Mouse (Mus musculus) induced T-regulatory cell, adult 2 months (primary cell): Measurements from ENCODE around the gene Ovch2.
"Not testable (repeated sequence)": the region's sequence is repeated elsewhere in the genome, so short reads cannot be mapped to it uniquely, and the experiment has no call there.

Source experiments
- DNase-seq: peaks from one replicate; pipeline ENCODE4 v3.0.0-alpha.2; 2012; ENCODE audit warnings: low read depth

Gene Ovch2

DNA sequence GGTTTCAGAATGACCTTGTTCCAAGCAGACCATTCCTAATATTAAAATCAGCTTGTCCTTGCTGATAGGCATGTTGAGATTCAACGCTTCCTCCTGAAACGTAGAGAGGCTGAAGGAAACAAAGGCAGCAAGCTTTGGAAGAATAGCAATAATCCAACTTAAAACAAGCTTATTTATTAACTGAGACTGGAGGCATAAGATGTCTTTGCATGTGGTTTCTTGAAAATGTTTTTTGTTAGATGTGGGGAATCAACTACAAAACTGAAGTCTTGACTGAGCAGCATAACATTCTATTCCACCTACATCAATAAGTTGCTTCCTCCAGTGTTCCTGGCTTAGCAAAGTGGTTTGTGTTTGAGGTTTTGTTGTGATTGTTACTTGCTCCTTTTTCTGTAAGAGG is at the start of gene Ovch2:
Gene Ovch2, minus strand, starts transcription at position 101 of the 400 bp plus-strand sequence.
- DNase-seq, result no peak

GRCm38 (mm10) chr7:107847390-107847789 is 46.4 kb upstream of the Ovch2 start, which contains the start of gene Olfr470:
Gene Olfr470, minus strand, starts transcription at chr7:107847490.
- not testable (repeated sequence) for DNase-seq

- DNase-seq, result peak; percentile 7
Observed at GRCm38 (mm10) chr7:107841719-107842118, 40.7 kb upstream of the Ovch2 start.

DNA sequence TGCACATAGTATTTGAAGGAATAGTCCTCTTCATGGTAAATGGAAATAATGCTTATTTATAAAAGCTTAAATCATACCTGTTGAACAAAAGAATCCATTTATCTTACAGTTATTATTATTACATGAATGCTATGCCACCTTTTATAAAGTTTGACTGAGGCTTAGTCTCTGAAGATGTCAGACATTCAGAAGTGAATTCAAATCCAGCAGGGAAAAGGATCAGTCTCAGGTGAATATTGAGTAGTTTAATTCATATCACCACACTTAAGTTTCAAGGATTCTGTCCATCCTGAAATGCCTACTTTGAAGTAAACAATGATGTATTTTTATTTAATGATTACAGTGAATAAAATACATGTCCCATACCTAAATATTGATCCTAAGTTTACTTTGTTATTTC is 24.4 kb upstream of the Ovch2 start, which contains the start of gene Olfr469:
Gene Olfr469, minus strand, starts transcription at position 101 of the 400 bp plus-strand sequence.
- not testable (repeated sequence) for DNase-seq

DNA sequence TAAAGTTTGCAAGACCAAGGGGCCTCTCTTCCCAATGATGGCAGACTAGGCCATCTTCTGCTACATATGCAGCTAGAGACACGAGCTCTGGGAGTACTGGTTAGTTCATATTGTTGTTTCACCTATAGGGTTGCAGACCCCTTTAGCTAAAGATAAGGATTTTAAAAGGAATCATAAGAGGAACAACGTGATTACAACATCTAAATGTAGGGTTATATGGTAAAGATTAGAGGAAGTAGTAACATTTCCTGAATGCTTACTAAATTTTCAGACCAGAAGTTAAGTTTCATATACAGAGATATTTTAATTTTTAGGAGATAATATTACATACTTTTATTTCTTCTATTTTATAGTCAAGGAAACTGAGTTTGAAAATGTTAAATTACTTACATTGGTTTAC is 22.9 kb upstream of the Ovch2 start:
- not testable (repeated sequence) for DNase-seq

DNA sequence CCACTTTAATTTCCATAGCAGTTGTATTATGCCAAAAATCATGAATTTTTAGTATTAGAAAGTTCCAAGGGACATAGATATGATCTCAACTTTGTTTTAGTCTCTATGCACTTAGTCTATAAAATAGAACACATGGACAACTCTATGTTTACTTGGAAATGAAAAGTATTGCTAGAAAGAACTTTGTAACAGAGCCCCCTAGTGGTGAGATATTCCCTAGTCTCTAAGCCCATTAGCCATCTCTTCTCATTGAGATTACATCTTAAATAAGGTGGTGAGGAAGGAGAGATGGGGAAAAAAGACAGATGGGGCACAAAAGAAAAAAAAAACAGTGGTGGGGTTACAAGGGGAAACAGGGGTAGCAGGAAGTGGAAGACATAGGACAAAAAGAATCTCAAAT is 18.4 kb upstream of the Ovch2 start:
- DNase-seq, result peak; percentile 3

GRCm38 (mm10) chr7:107811963-107812362 is 11.0 kb upstream of the Ovch2 start, which contains the start of gene Olfr467:
Gene Olfr467, plus strand, starts transcription at chr7:107812263.
- no peak for DNase-seq

- DNase-seq, result no peak
Observed at GRCm38 (mm10) chr7:107802138-107802537, 1.1 kb upstream of the Ovch2 start.

GRCm38 (mm10) chr7:107796500-107796899 is 4.5 kb downstream of the Ovch2 start:
- no peak for DNase-seq

DNA sequence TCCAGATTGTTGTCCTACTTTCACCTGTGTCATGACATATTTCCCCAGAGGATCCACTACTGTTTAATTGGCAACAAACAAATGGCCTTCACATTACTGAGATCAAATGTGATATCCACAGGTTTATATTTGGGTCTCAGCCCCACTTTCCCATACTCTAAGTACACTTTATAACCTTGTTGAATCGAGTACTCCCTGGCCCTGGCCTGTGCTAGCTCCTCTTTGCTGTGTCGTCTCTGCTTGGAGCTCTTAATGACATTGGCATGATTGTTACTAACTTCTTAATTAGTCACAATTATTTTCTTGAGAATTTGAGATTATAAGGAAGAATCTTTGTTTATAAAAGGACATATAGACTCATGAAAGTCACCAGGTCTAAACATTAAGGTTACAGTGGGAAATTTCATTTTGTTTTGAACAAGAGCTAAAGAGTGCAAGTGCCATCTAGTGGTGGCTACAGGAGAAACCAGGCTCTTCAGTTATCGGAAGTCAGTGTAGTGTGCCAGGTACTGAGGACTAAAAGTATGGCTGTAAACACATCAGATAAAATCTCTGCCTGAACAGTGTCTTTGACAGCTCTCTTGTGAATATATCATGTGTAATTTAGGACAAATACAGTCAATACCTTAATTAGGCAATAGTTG is 12.9 kb downstream of the Ovch2 start:
- peak; percentile 44 for DNase-seq

DNA sequence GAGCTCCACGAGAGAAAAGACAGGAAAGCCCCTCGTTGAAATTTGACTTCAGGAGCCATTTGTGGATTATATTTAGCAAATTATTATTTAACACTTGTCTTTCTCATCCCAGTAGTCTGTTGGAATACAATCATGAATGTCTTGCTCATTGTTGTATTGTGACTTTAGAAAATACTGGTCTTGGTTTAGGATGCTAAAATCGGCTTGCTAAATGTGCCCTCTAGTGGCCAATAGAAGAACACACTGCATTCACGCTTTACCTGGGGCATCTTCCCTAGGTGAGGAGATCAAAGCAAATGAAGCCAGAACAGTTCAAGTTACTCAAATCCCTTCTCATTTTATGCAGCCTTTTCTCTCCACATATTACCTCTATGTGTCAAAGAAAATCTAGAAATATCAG is 21.4 kb downstream of the Ovch2 start:
- DNase-seq, result peak; percentile 36

GRCm38 (mm10) chr7:107778216-107778615 is 22.8 kb downstream of the Ovch2 start:
- DNase-seq, result no peak

- DNase-seq, result no peak
Observed at GRCm38 (mm10) chr7:107770812-107771211, 30.2 kb downstream of the Ovch2 start.

DNA sequence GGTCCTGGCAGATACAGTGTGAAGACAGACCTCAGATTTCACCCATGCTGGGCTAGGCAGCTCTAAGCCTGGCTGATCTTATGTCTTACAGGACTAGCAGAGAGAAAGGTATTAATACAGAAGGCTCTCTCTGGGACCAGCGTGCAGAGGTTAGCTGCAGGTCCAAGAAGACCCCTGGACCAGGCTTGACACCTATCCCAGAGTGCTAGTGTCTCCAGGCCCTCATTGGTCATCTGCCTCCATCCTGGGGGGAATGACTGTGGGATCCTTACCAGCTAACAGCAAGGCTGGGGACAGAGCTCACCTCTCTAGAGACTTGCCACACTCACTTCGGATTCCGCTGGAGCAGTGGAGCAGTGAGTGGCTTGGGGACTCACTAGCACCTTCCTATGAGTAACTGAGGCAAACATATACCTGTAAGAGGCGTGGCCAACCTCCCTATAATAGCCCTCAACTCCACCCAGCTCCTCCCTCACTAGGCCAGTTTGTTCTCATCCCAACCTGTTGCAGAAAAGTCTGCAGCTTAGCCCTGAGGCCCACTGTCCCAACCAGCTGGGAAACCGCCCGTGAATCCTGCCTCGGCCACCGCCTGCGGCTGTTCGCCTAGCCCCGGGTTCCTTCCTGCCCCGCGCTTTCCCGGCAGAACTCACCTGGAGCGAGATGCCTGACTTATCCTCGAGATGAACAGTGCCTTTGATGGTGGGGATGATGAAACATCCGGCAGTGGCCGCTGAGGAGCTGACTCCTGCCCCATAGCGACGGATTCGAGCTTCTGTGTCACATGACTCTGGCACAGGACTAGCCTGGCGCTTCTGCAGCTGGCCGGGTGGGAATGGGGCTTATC is 43.5 kb downstream of the Ovch2 start, which contains the start of gene Cyb5r2:
Gene Cyb5r2, minus strand, starts transcription at position 725 of the 844 bp plus-strand sequence.
- no peak for DNase-seq

- DNase-seq, result no peak
Observed at GRCm38 (mm10) chr7:107756748-107757147, 44.3 kb downstream of the Ovch2 start.

DNA sequence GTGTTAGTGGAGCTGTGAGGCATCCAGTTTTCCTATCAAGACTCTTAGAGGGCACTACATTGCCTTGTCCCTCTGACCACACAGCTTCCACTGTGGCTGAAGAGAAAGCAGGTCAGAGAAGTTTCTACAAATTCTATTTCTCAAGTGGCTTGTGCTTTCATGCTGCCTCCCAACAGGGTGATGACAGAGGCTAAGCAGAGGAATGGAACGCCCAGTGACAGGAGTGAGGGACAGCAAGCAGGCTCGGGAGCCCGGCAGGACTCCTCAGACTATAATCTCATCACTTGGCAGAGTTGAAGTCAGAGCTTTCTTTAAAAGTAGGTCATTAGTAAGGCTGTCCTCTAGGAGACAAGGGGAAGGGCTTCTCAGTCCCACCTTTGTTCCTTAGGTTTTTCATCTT is 45.1 kb downstream of the Ovch2 start:
- no peak for DNase-seq

DNA sequence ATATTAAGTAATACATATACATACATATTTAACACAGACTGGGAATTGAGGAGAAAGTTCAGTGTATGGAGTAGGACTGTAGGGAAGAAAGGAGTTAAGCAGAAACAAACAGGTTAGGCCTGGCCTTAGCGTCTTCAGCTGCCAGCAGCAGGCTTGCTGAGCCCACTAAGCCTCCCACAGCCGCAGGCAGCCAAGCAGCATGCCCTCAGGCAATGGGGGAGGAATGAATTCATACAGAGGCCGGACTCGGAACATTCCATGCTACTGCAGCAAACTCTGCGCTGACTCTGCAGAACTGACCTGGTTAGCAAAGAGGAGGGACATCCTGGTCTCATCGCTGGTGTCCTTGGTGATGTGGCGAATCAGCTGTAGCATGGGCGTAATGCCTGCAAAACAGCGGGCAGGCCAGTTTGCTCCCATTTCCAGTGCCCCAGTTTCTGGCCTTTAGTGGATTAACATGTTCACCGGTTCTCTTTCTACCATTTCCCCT is 48.9 kb downstream of the Ovch2 start:
- DNase-seq, result no peak

- no peak for DNase-seq
Observed at GRCm38 (mm10) chr7:107749721-107750120, 51.3 kb downstream of the Ovch2 start.

DNA sequence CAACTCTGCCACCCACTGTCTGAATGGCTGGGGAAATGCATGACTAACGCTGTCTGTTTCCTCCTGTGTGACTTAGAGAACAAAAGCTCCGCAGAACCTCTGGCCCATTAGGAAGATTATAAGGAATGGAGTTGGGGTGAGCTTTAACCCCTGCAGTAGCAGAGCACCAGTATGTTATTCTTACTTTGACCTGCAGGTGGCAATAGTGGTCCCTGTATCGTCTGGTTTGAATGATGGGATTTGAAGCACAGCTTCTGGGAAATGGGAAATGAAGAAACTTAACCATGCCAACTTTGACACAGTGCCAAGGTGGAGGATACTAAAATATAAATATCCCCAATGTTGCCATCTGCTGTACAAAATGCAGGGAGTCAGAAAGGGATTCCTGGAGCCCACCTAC is 51.7 kb downstream of the Ovch2 start:
- DNase-seq, result peak; percentile 64

DNA sequence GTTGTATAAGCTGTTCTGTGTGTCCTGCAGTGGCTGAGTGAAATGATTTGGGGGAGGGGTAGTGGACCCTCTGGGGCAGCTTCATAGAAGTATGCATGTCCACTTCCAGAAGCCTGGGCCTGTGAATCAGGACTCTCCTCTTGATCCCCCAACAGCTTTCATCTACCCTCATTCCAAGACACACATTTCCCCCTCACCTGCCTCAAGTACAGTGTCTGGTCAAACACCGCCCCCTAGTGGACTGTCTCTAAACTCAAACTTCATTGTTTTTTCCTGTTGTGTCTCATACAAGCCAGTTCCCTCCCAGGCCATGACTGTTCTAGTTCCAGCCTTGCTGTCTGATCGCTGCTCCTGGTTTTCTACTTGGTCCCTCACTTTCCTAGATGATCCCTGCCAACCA is 53.1 kb downstream of the Ovch2 start:
- peak; percentile 72 for DNase-seq

- DNase-seq, result no peak
Observed at GRCm38 (mm10) chr7:107747476-107747875, 53.5 kb downstream of the Ovch2 start.

DNA sequence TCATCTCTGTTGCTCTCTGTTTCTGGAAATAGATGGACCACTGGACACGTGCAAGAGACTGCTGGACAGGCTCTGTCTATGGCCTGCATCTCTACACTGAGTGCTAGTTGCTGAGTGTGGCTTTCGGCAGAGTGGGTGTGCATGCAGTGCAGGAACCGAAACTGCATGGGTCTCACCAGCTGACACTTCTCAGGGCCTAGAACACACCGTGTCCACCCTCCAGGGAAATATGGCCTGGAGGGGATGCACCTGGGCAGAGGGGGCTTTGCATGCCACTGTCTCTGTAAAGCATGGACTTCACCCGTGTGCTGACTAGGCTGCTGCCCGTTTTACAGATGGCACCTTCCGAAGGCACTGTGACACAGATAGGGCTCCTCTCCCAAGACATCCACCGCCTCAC is 55.0 kb downstream of the Ovch2 start:
- no peak for DNase-seq

DNA sequence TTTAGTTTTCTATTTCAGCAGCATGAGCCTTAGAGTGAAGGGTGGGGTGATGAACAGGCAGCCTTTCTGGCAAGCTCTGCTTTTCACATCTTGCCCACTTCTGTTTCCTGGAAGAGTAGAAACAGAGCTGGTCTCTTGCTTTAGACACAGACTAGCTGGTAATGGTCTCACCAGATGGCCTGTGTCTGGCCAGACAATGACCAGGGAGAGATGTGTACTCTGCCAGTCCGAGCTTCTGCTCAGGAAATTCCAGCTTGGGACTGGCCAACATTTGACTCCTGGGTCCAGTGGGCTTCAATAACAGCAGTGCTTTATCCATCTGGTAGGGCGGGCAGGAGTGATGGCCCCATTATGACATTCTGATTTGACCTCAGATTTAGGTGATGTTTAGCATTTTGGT is 55.9 kb downstream of the Ovch2 start:
- DNase-seq, result no peak
